Mouse (Mus musculus) midbrain, embryonic 15.5 days (tissue): ENCODE results near the gene Lctl. TPM values are rescaled to one million over a fixed set of nuclear protein-coding genes. Genes with fewer than 3 reads are reported as not detected.

Experiments
- ATAC-seq: fragments of 200-750 bp; cut with Nextera tagmentation; replicated peaks from 2 replicates; pipeline ENCODE4 v1.8.0; 2017; ENCODE audit warnings: moderate TSS enrichment
- H3K27ac ChIP-seq: fragments of 300-500 bp; sonication (generic); 2 replicates; pipeline ENCODE4 v1.5.1; 2015; ENCODE audit warnings: mild to moderate bottlenecking, inconsistent platforms
- H3K27me3 ChIP-seq: fragments of 300-500 bp; sonication (generic); replicated peaks from 2 replicates; pipeline ENCODE4 v1.6.1; 2015; ENCODE audit warnings: inconsistent platforms
- H3K36me3 ChIP-seq: fragments of 300-500 bp; sonication (generic); replicated peaks from 2 replicates; pipeline ENCODE4 v1.6.1; 2015; ENCODE audit warnings: inconsistent platforms
- H3K4me1 ChIP-seq: fragments of 300-500 bp; sonication (generic); 2 replicates; pipeline ENCODE4 v1.6.1; 2015; ENCODE audit warnings: inconsistent platforms
- H3K4me2 ChIP-seq: fragments of 300-500 bp; sonication (generic); 2 replicates; pipeline ENCODE4 v1.6.1; 2015; ENCODE audit warnings: inconsistent platforms, mild to moderate bottlenecking, moderate library complexity
- H3K4me3 ChIP-seq: fragments of 300-500 bp; sonication (generic); 2 replicates; pipeline ENCODE4 v1.5.1; 2015; ENCODE audit warnings: mild to moderate bottlenecking, inconsistent platforms
- H3K9ac ChIP-seq: fragments of 300-500 bp; sonication (generic); 2 replicates; pipeline ENCODE4 v1.6.1; 2015; ENCODE audit warnings: mild to moderate bottlenecking, inconsistent platforms
- H3K9me3 ChIP-seq: fragments of 300-500 bp; sonication (generic); 2 replicates; pipeline ENCODE4 v1.6.1; 2016; ENCODE audit warnings: inconsistent platforms
- WGBS: fragments of 180-500 bp; shearing (Covaris S2); methylation state at CpG from one replicate; pipeline ENCODE4 v1.1.7; 2015; ENCODE audit warnings: mixed read lengths; 5-methylcytosine and 5-hydroxymethylcytosine counted together
- polyA plus RNA-seq: library from polyadenylated mRNA; unstranded; fragments of >200 nt; fragmentation: Nextera tagmentation; extraction: Ambion mirVana; gene quantifications from 2 replicates; pipeline ENCODE4 v1.2.1, GENCODE M21; 2015

Gene Lctl
- polyA plus RNA-seq, 1 experiment from 2014 or later = not detected

DNA sequence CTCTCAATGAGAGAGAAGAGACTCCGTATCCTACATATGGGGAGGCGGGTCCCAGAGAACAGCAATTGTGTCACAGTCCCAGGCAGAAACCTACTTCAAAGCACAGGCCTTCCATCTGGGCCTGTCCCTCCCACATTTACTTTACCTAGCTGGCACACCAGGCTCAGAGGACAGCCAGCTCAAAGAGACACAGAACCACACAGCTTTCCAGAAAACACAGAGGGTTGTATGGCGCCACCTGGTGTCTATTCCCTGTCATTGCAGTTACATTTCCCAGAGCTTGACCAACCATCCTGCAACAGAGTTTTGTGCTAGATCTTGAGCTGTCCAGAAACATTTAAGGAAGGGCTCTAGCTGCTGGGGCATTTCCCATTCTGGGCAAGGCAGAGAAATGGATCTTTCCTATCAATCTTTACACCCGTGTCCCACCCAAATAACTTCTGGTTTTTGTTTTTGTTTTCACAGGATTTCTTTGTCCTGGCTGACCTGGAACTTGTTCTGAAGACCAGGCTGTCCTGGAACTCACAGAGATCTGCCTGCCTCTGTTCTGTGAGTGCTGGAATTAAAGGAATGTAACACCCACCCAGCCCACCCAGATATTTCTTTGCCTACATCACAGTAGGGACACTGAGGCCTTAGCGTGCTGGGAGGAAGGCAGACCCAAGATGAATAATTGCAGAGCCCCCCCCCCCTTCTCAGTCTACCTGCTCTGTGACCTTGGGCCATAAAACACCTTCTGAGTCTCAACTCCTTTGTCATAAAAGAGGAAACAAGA is 29.3 kb upstream of the Lctl start:
- ATAC-seq = no peak
- H3K36me3 ChIP-seq = no peaks in the 10 kb centered on the region

DNA sequence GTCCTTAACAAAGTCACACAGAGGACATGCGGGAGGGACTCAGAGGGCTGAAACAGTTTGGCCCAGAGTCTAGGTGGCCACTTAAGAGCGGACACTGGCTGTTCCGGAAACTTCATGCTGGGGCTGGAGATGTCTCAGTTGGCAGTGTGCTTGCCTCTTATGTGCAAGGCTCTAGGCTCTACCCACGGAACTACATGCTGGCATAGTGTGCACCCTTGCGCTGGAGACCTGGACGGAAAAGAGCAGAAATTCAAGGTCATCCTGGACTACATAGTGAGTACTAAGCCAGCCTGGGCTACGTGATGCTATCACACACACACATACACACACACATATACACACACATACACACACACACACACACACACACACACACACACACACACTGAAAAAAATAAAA is 28.6 kb upstream of the Lctl start:
- H3K27me3 ChIP-seq = peaks cover 17% of the 10 kb centered on the region
- no peak for ATAC-seq
- H3K36me3 ChIP-seq = no peaks in the 10 kb centered on the region
- 92% methylated on average over 7 of the region's 7 CpGs for WGBS
- no peak overlapping the region for H3K9ac ChIP-seq
- no peak overlapping the region for H3K4me2 ChIP-seq
- H3K4me1 ChIP-seq = peaks cover 12% of the 10 kb centered on the region
- no peak overlapping the region for H3K27ac ChIP-seq
- H3K9me3 ChIP-seq = no peaks in the 10 kb centered on the region
- H3K4me3 ChIP-seq = no peak overlapping the region

More for the DNA sequence above, 29.3 kb upstream of the Lctl start:
- Histone ChIP-seq H3K4me2 (no peak overlapping the region), H3K27ac (no peak overlapping the region), H3K4me1 (peaks cover 12% of the 10 kb centered on the region), H3K9ac (no peak overlapping the region), H3K9me3 (no peaks in the 10 kb centered on the region), H3K27me3 (peaks cover 17% of the 10 kb centered on the region), H3K4me3 (no peak overlapping the region)
- WGBS = 48% methylated on average over 5 of the region's 5 CpGs

- 66% methylated on average over 12 of the region's 12 CpGs for WGBS
- ATAC-seq = no peak
- no peaks in the 10 kb centered on the region for H3K9me3 ChIP-seq
- H3K4me2 ChIP-seq = no peak overlapping the region
- H3K4me1 ChIP-seq = peaks cover 14% of the 10 kb centered on the region
- no peak overlapping the region for H3K27ac ChIP-seq
- peaks cover 10% of the 10 kb centered on the region for H3K27me3 ChIP-seq
- H3K9ac ChIP-seq = no peak overlapping the region
- no peaks in the 10 kb centered on the region for H3K36me3 ChIP-seq
- no peak overlapping the region for H3K4me3 ChIP-seq
Observed at GRCm38 (mm10) chr9:64089004-64089403, 27.9 kb upstream of the Lctl start.

DNA sequence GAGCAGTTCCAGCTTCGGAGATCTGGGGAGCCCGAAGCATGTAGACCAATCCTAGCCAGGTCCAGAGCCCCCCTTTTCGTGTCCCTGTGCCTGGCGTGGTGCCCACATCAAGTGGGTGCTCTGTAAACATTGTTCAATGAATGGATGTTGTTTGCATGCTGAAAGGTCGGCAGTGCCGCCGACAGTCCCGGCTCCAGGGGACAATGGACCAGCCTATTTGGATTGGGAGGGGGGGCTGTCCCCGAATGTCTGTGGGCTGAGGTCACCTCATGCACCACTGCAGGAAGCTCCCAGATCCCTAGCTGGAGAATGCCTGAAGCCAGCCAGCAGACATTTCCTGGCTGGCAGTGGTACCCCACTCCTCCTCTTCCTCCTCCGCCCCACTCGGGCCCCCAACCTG is 22.9 kb upstream of the Lctl start:
- 46% methylated on average over 11 of the region's 11 CpGs for WGBS
- no peak for ATAC-seq
- Histone ChIP-seq H3K27ac (no peak overlapping the region), H3K4me1 (peaks cover 6% of the 10 kb centered on the region), H3K9ac (no peak overlapping the region), H3K36me3 (no peaks in the 10 kb centered on the region), H3K4me2 (no peak overlapping the region), H3K4me3 (no peak overlapping the region), H3K27me3 (no peaks in the 10 kb centered on the region), H3K9me3 (no peaks in the 10 kb centered on the region)

DNA sequence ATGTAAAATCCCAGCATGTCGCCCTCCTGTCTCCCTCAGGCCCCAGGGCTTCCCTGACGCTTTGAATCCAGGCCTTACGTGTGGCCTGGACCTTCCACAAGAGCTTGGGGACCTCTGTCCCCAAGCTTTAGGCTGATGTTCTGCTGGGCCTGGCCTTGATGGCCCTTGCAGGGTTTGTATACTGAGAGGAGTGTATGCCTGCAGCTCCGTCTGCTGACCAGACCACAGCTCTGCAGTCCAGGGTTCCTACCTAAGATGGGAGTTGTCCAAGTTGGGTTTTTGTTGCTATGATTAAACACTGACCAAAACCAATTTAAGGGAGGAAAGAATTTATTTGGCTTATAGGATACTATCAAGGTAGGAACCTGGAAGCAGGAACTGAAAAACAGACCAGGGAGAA is 18.7 kb upstream of the Lctl start:
- WGBS = 66% methylated on average over 4 of the region's 4 CpGs
- H3K9ac ChIP-seq = no peak overlapping the region
- H3K27me3 ChIP-seq = no peaks in the 10 kb centered on the region
- H3K27ac ChIP-seq = no peak overlapping the region
- ATAC-seq = no peak
- H3K4me2 ChIP-seq = no peak overlapping the region
- H3K36me3 ChIP-seq = no peaks in the 10 kb centered on the region
- no peak overlapping the region for H3K4me3 ChIP-seq
- H3K4me1 ChIP-seq = peaks cover 6% of the 10 kb centered on the region
- H3K9me3 ChIP-seq = no peaks in the 10 kb centered on the region

- Histone ChIP-seq H3K4me3 (no peak overlapping the region), H3K27ac (no peak overlapping the region), H3K27me3 (no peaks in the 10 kb centered on the region), H3K9ac (no peak overlapping the region), H3K36me3 (no peaks in the 10 kb centered on the region), H3K4me1 (no peaks in the 10 kb centered on the region), H3K9me3 (no peaks in the 10 kb centered on the region), H3K4me2 (no peak overlapping the region)
- WGBS = 4% methylated on average over 4 of the region's 4 CpGs
- ATAC-seq = no peak
Observed at GRCm38 (mm10) chr9:64100442-64100841, 16.5 kb upstream of the Lctl start.

- Histone ChIP-seq H3K4me2 (no peak overlapping the region), H3K4me3 (no peak overlapping the region), H3K27ac (no peak overlapping the region), H3K36me3 (no peaks in the 10 kb centered on the region), H3K9me3 (no peaks in the 10 kb centered on the region), H3K27me3 (no peaks in the 10 kb centered on the region), H3K9ac (no peak overlapping the region), H3K4me1 (no peaks in the 10 kb centered on the region)
- WGBS = 84% methylated on average over 6 of the region's 6 CpGs
- ATAC-seq = no peak
Observed at GRCm38 (mm10) chr9:64105301-64105700, 11.6 kb upstream of the Lctl start.

- H3K4me2 ChIP-seq = no peak overlapping the region
- no peak overlapping the region for H3K9ac ChIP-seq
- WGBS = 98% methylated on average over 16 of the region's 16 CpGs
- no peaks in the 10 kb centered on the region for H3K4me1 ChIP-seq
- H3K27me3 ChIP-seq = no peaks in the 10 kb centered on the region
- H3K27ac ChIP-seq = no peak overlapping the region
- H3K9me3 ChIP-seq = no peaks in the 10 kb centered on the region
- no peak for ATAC-seq
- no peaks in the 10 kb centered on the region for H3K36me3 ChIP-seq
- no peak overlapping the region for H3K4me3 ChIP-seq
Observed at GRCm38 (mm10) chr9:64110502-64110901, 6.4 kb upstream of the Lctl start.

- no peaks in the 10 kb centered on the region for H3K27me3 ChIP-seq
- no peak for ATAC-seq
- H3K4me1 ChIP-seq = no peaks in the 10 kb centered on the region
- H3K36me3 ChIP-seq = no peaks in the 10 kb centered on the region
- H3K4me2 ChIP-seq = no peak overlapping the region
- no peak overlapping the region for H3K4me3 ChIP-seq
- H3K9me3 ChIP-seq = no peaks in the 10 kb centered on the region
- H3K27ac ChIP-seq = no peak overlapping the region
- 58% methylated on average over 2 of the region's 2 CpGs for WGBS
- no peak overlapping the region for H3K9ac ChIP-seq
Observed at GRCm38 (mm10) chr9:64114646-64115045, 2.3 kb upstream of the Lctl start.

DNA sequence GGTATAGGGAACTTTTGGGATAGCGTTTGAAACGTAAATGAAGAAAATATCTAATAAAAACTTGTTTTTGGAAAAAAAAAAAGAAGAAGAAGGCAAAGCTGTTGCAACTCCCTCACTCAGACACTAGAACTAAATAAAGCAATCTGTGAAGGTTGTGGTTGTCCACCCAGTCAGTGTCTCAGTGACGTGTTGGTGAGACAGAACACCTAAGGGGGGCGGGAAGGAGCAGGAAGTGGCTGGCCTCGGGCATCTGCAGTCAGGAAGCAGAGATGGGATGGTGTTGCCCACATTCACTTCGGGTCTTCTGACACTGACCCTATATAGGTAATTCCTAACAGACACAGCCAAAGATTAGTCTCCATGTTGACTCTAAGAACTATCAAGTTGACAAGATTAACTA is 1.2 kb upstream of the Lctl start:
- no peaks in the 10 kb centered on the region for H3K4me1 ChIP-seq
- no peaks in the 10 kb centered on the region for H3K9me3 ChIP-seq
- no peak overlapping the region for H3K4me2 ChIP-seq
- H3K4me3 ChIP-seq = no peak overlapping the region
- 90% methylated on average over 6 of the region's 6 CpGs for WGBS
- ATAC-seq = no peak
- no peak overlapping the region for H3K9ac ChIP-seq
- H3K27ac ChIP-seq = no peak overlapping the region
- no peaks in the 10 kb centered on the region for H3K27me3 ChIP-seq
- H3K36me3 ChIP-seq = no peaks in the 10 kb centered on the region

- 34% methylated on average over 8 of the region's 8 CpGs for WGBS
- no peak overlapping the region for H3K4me2 ChIP-seq
- no peak overlapping the region for H3K9ac ChIP-seq
- no peaks in the 10 kb centered on the region for H3K9me3 ChIP-seq
- no peak overlapping the region for H3K27ac ChIP-seq
- ATAC-seq = no peak
- H3K36me3 ChIP-seq = no peaks in the 10 kb centered on the region
- H3K4me3 ChIP-seq = no peak overlapping the region
- H3K27me3 ChIP-seq = no peaks in the 10 kb centered on the region
- H3K4me1 ChIP-seq = no peaks in the 10 kb centered on the region
Observed at GRCm38 (mm10) chr9:64119898-64120297, 3.0 kb downstream of the Lctl start.

- 44% methylated on average over 11 of the region's 11 CpGs for WGBS
- Histone ChIP-seq H3K27me3 (no peaks in the 10 kb centered on the region), H3K9ac (no peak overlapping the region), H3K27ac (no peak overlapping the region), H3K4me3 (no peak overlapping the region), H3K4me2 (no peak overlapping the region), H3K36me3 (no peaks in the 10 kb centered on the region), H3K4me1 (no peaks in the 10 kb centered on the region), H3K9me3 (no peaks in the 10 kb centered on the region)
- no peak for ATAC-seq
Observed at GRCm38 (mm10) chr9:64120584-64121277, 3.8 kb downstream of the Lctl start.

DNA sequence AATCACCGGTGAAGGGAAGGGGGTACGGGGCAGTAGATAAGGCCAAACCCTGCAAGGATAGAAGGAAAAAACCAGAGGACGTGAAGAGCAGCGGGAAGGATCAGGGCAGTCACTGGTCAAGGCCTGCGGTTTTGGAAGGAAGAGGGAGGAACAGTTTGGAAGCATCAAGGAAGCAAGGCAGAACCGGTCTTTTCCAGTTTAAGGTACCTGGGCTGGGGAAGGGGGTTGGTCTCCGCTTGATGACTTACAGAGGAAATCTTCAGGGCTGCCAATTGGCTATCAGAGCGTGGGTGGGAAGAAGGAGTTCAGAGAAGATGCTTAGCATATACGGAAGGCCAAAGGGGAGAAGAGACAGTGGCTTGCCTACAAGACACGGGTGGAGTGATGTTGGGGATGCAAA is 5.7 kb downstream of the Lctl start:
- WGBS = 92% methylated on average over 10 of the region's 10 CpGs
- Histone ChIP-seq H3K9ac (no peak overlapping the region), H3K36me3 (no peaks in the 10 kb centered on the region), H3K4me1 (no peaks in the 10 kb centered on the region), H3K4me2 (no peak overlapping the region), H3K27ac (no peak overlapping the region), H3K9me3 (no peaks in the 10 kb centered on the region), H3K4me3 (no peak overlapping the region), H3K27me3 (no peaks in the 10 kb centered on the region)
- ATAC-seq = no peak
